Mouse (Mus musculus) brown adipose tissue, adult 24 weeks (tissue): ENCODE results near the gene Cdk10. TPM values are rescaled to one million over a fixed set of nuclear protein-coding genes. Genes with fewer than 3 reads are reported as not detected.
"Not testable (repeated sequence)": the region's sequence is repeated elsewhere in the genome, so short reads cannot be mapped to it uniquely, and the experiment has no call there.

ENCODE experiments used
- H3K27ac ChIP-seq: fragments of 200-500 bp; replicated peaks from 2 replicates; pipeline ENCODE4 v1.5.1; 2012; ENCODE audit warnings: low read depth, mild to moderate bottlenecking, low read length
- H3K4me1 ChIP-seq: fragments of 200-500 bp; 2 replicates; pipeline ENCODE4 v1.6.1; 2012; ENCODE audit warnings: low read length, mixed read lengths; ENCODE audit not compliant: control insufficient read depth, insufficient read depth, insufficient read length
- H3K4me3 ChIP-seq: fragments of 200-500 bp; 2 replicates; pipeline ENCODE4 v1.5.1; 2012; ENCODE audit warnings: low read depth, mild to moderate bottlenecking, low read length, moderate library complexity; ENCODE audit not compliant: insufficient read depth
- polyA plus RNA-seq: library from polyadenylated mRNA; stranded (reverse); fragments of >200 nt; gene quantifications from 2 replicates; pipeline ENCODE4 v1.2.4, GENCODE M21; 2012; ENCODE audit not compliant: missing spikeins, insufficient read depth, insufficient read length

Cdk10 gene
- polyA plus RNA-seq, result 11.4 and 12.3 TPM in 2 replicates

- Histone ChIP-seq H3K4me3 (peak within 1 kb of the TSS; percentile 78), H3K27ac (peak within 1 kb of the TSS; percentile 89), H3K4me1 (peaks cover 3% of the 10 kb centered on the region; the same call in 1 of the 2 replicates)
Measured at GRCm38 (mm10) chr8:123224278-123225266, at the start of gene Cdk10. Cdk10 (plus strand) TSS chr8:123224842.

- Histone ChIP-seq H3K4me3 (peak overlapping the region; percentile 51), H3K4me1 (peaks cover 5% of the 10 kb centered on the region), H3K27ac (peak overlapping the region; percentile 90)
Measured at GRCm38 (mm10) chr8:123181391-123181790, 43.3 kb upstream of the Cdk10 start.

- Histone ChIP-seq H3K4me3 (peak within 1 kb of the TSS; percentile 49), H3K4me1 (peaks cover 9% of the 10 kb centered on the region), H3K27ac (peak within 1 kb of the TSS; percentile 87)
Measured at GRCm38 (mm10) chr8:123185566-123186409, 38.9 kb upstream of the Cdk10 start, which contains the start of gene Dpep1. Dpep1 (plus strand) TSS chr8:123186242.

GRCm38 (mm10) chr8:123188006-123188405 is 36.6 kb upstream of the Cdk10 start:
- H3K27ac ChIP-seq, result peak overlapping the region; percentile 87
- H3K4me1 ChIP-seq, result peaks cover 9% of the 10 kb centered on the region
- peak overlapping the region; percentile 49 for H3K4me3 ChIP-seq

- no peak overlapping the region for H3K4me3 ChIP-seq
- H3K27ac ChIP-seq, result 0 out of 2 replicates have a peak overlapping the region, but pooled peaks have one; percentile 1
- H3K4me1 ChIP-seq, result peaks cover 9% of the 10 kb centered on the region
Measured at GRCm38 (mm10) chr8:123188841-123189240, 35.8 kb upstream of the Cdk10 start.

GRCm38 (mm10) chr8:123190678-123191077 is 34.0 kb upstream of the Cdk10 start:
- Histone ChIP-seq H3K27ac (no peak overlapping the region), H3K4me1 (peaks cover 6% of the 10 kb centered on the region), H3K4me3 (no peak overlapping the region)

- 0 out of 2 replicates have a peak, but pooled peaks cover 2% of the 10 kb centered on the region for H3K4me1 ChIP-seq
- H3K27ac ChIP-seq, result no peak overlapping the region
- no peak overlapping the region for H3K4me3 ChIP-seq
Measured at GRCm38 (mm10) chr8:123191908-123192307, 32.7 kb upstream of the Cdk10 start.

- Histone ChIP-seq H3K4me1 (0 out of 2 replicates have a peak, but pooled peaks cover 2% of the 10 kb centered on the region), H3K27ac (no peak overlapping the region), H3K4me3 (no peak overlapping the region)
Measured at GRCm38 (mm10) chr8:123193771-123194170, 30.9 kb upstream of the Cdk10 start.

- not testable (repeated sequence) for H3K4me1 ChIP-seq, H3K4me3 ChIP-seq, H3K27ac ChIP-seq
Measured at GRCm38 (mm10) chr8:123197016-123197415, 27.6 kb upstream of the Cdk10 start.

GRCm38 (mm10) chr8:123199864-123200263 is 24.8 kb upstream of the Cdk10 start:
- Histone ChIP-seq H3K4me3 (no peak overlapping the region), H3K27ac (no peak overlapping the region), H3K4me1 (no peaks in the 10 kb centered on the region)

GRCm38 (mm10) chr8:123202288-123202687 is 22.4 kb upstream of the Cdk10 start:
- Histone ChIP-seq H3K27ac (no peak overlapping the region), H3K4me1 (no peaks in the 10 kb centered on the region), H3K4me3 (no peak overlapping the region)

- Histone ChIP-seq H3K27ac (no peak overlapping the region), H3K4me1 (no peaks in the 10 kb centered on the region)
Measured at GRCm38 (mm10) chr8:123203571-123203970, 21.1 kb upstream of the Cdk10 start.

GRCm38 (mm10) chr8:123211876-123212275 is 12.8 kb upstream of the Cdk10 start:
- Histone ChIP-seq H3K27ac (no peak overlapping the region), H3K4me1 (no peaks in the 10 kb centered on the region), H3K4me3 (peak overlapping the region; percentile 97)

More at GRCm38 (mm10) chr8:123203571-123203970, 21.1 kb upstream of the Cdk10 start:
- no peak overlapping the region for H3K4me3 ChIP-seq

GRCm38 (mm10) chr8:123212321-123213117 is 12.1 kb upstream of the Cdk10 start, which contains the start of the genes Chmp1a and Spata33:
Chmp1a (minus strand) TSS chr8:123212763.
Spata33 (plus strand) TSS chr8:123212832.
- peak within 1 kb of the TSS; percentile 63 for H3K27ac ChIP-seq
- no peaks in the 10 kb centered on the region for H3K4me1 ChIP-seq
- peak within 1 kb of the TSS; percentile 97 for H3K4me3 ChIP-seq
